Mouse (Mus musculus): ENCODE measurements at regions not wholly inside any gene's neighbourhood (a gene's known extent, or its start where the extent isn't known, plus 50 kb on each side); places are given as distances from the start of the nearest gene placed in this dataset.

- DNase-seq, result no peak
Measured at GRCm38 (mm10) chr9:33222066-33222805, 586.2 kb downstream of the Ets1 start.

- DNase-seq, result no peak
Measured at GRCm38 (mm10) chr9:33233699-33234131, 597.7 kb downstream of the Ets1 start.

- DNase-seq, result no peak
Measured at GRCm38 (mm10) chr9:33238190-33238589, 602.2 kb downstream of the Ets1 start.

GRCm38 (mm10) chr9:33238846-33239245 lies 602.8 kb downstream of the Ets1 start:
- DNase-seq, result peak; percentile 16

GRCm38 (mm10) chr9:33240506-33240905 lies 604.5 kb downstream of the Ets1 start:
- DNase-seq, result no peak

- no peak for DNase-seq
Measured at GRCm38 (mm10) chr9:33240914-33241635, 605.1 kb downstream of the Ets1 start.

- DNase-seq, result peak; percentile 66
Measured at GRCm38 (mm10) chr9:33246932-33247331, 610.9 kb downstream of the Ets1 start.

- DNase-seq, result no peak
Measured at GRCm38 (mm10) chr9:33258241-33258640, 622.2 kb downstream of the Ets1 start.

- peak; percentile 63 for DNase-seq
Measured at GRCm38 (mm10) chr9:33260171-33260570, 624.1 kb downstream of the Ets1 start.

GRCm38 (mm10) chr9:33289381-33289780 lies 653.4 kb downstream of the Ets1 start:
- no peak for DNase-seq

GRCm38 (mm10) chr9:33292116-33292515 lies 656.1 kb downstream of the Ets1 start:
- no peak for DNase-seq

- DNase-seq, result peak; percentile 39
Measured at GRCm38 (mm10) chr9:33295925-33296324, 659.9 kb downstream of the Ets1 start.

- DNase-seq, result no peak
Measured at GRCm38 (mm10) chr9:33319525-33320025, 683.6 kb downstream of the Ets1 start.

GRCm38 (mm10) chr9:33327722-33328121 lies 691.7 kb downstream of the Ets1 start:
- DNase-seq, result no peak

GRCm38 (mm10) chr9:33350258-33350657 lies 714.2 kb downstream of the Ets1 start:
- no peak for DNase-seq

- DNase-seq, result peak; percentile 6
Measured at GRCm38 (mm10) chr9:33356621-33357020, 720.6 kb downstream of the Ets1 start.

- DNase-seq, result no peak
Measured at GRCm38 (mm10) chr9:33360966-33361365, 724.9 kb downstream of the Ets1 start.

- no peak for DNase-seq
Measured at GRCm38 (mm10) chr9:33389170-33389569, 753.1 kb downstream of the Ets1 start.

- DNase-seq, result no peak
Measured at GRCm38 (mm10) chr9:33404691-33405090, 768.7 kb downstream of the Ets1 start.

- no peak for DNase-seq
Measured at GRCm38 (mm10) chr9:33407517-33407916, 771.5 kb downstream of the Ets1 start.

- DNase-seq, result no peak
Measured at GRCm38 (mm10) chr9:33423781-33424180, 787.8 kb downstream of the Ets1 start.

- no peak for DNase-seq
Measured at GRCm38 (mm10) chr9:33436459-33436858, 800.4 kb downstream of the Ets1 start.

- no peak for DNase-seq
Measured at GRCm38 (mm10) chr9:33442266-33442665, 806.2 kb downstream of the Ets1 start.

GRCm38 (mm10) chr9:33445902-33446301 lies 809.9 kb downstream of the Ets1 start:
- DNase-seq, result no peak

Data from adrenal gland, postnatal 14 days (tissue).